Mouse (Mus musculus): ENCODE results near the gene Spag9. TPM values are rescaled to one million over a fixed set of nuclear protein-coding genes. Genes with fewer than 3 reads are reported as not detected.

Gene Spag9
- polyA plus RNA-seq, 2 experiments from 2014 or later: 14.9 to 20.3 TPM

- no peak for ATAC-seq
Observed at GRCm38 (mm10) chr11:94134076-94134838, 138.4 kb downstream of the Spag9 start.

- ATAC-seq: no peak
Observed at GRCm38 (mm10) chr11:94135581-94136001, 139.7 kb downstream of the Spag9 start.

- ATAC-seq: no peak
Observed at GRCm38 (mm10) chr11:94136656-94137055, 140.8 kb downstream of the Spag9 start.

GRCm38 (mm10) chr11:94137326-94138061, 141.6 kb downstream of the Spag9 start:
- no peak for ATAC-seq

- ATAC-seq: no peak
Observed at GRCm38 (mm10) chr11:94138411-94139231, 142.7 kb downstream of the Spag9 start.

GRCm38 (mm10) chr11:94139232-94139620, 143.3 kb downstream of the Spag9 start:
- no peak for ATAC-seq

GRCm38 (mm10) chr11:94140540-94140939, 144.6 kb downstream of the Spag9 start:
- ATAC-seq: no peak

GRCm38 (mm10) chr11:94141564-94141963, 145.7 kb downstream of the Spag9 start:
- ATAC-seq: no peak

GRCm38 (mm10) chr11:94143336-94143735, 147.4 kb downstream of the Spag9 start:
- no peak for ATAC-seq

GRCm38 (mm10) chr11:94144771-94145539, 149.1 kb downstream of the Spag9 start:
- no peak for ATAC-seq

- ATAC-seq: no peak
Observed at GRCm38 (mm10) chr11:94146049-94146605, 150.2 kb downstream of the Spag9 start.

- ATAC-seq: no peak
Observed at GRCm38 (mm10) chr11:94146733-94147485, 151.0 kb downstream of the Spag9 start.

- no peak for ATAC-seq
Observed at GRCm38 (mm10) chr11:94148105-94148696, 152.3 kb downstream of the Spag9 start.

- ATAC-seq: no peak
Observed at GRCm38 (mm10) chr11:94148931-94149491, 153.1 kb downstream of the Spag9 start.

GRCm38 (mm10) chr11:94149509-94150259, 153.8 kb downstream of the Spag9 start:
- no peak for ATAC-seq

GRCm38 (mm10) chr11:94150519-94151470, 154.9 kb downstream of the Spag9 start:
- no peak for ATAC-seq

GRCm38 (mm10) chr11:94154201-94154600, 158.3 kb downstream of the Spag9 start:
- ATAC-seq: no peak

GRCm38 (mm10) chr11:94158521-94158920, 162.6 kb downstream of the Spag9 start:
- ATAC-seq: no peak

All from CD4-positive, CD25-positive, alpha-beta regulatory T cell, adult 4 months (primary cell).